Mouse (Mus musculus) spleen, adult 2 months (tissue): Measurements from ENCODE around the gene Ecsit. TPM values are rescaled to one million over a fixed set of nuclear protein-coding genes. Genes with fewer than 3 reads are reported as not detected.

ENCODE experiments used
- DNase-seq, 2 experiments: peaks; one replicate each; pipeline versions ENCODE4 v3.0.0 to v3.0.0-alpha.2; 2012 to 2021; ENCODE audit warnings: low spot score in 2 of 2, low read depth in 1 of 2
- H3K27ac ChIP-seq: fragments of 200-500 bp; 2 replicates; pipeline ENCODE4 v1.5.1; 2012; ENCODE audit warnings: low read length, inconsistent platforms; ENCODE audit not compliant: insufficient read depth
- H3K27me3 ChIP-seq: fragments of 200-500 bp; 2 replicates; pipeline ENCODE4 v1.6.1; 2012; ENCODE audit warnings: mild to moderate bottlenecking, moderate library complexity, low read length, inconsistent platforms; ENCODE audit not compliant: control insufficient read depth, insufficient read depth
- H3K36me3 ChIP-seq: fragments of 200-500 bp; 2 replicates; pipeline ENCODE4 v1.6.1; 2012; ENCODE audit warnings: mild to moderate bottlenecking, low read length, inconsistent platforms; ENCODE audit not compliant: control insufficient read depth, insufficient read depth
- H3K4me1 ChIP-seq: fragments of 200-500 bp; 2 replicates; pipeline ENCODE4 v1.6.1; 2011; ENCODE audit warnings: inconsistent platforms; ENCODE audit not compliant: control insufficient read depth, insufficient read depth, insufficient read length
- H3K4me3 ChIP-seq: fragments of 200-500 bp; 2 replicates; pipeline ENCODE4 v1.5.1; 2011; ENCODE audit warnings: mild to moderate bottlenecking, inconsistent platforms; ENCODE audit not compliant: insufficient read depth, insufficient read length; ENCODE audit errors: extremely low read depth
- CTCF ChIP-seq: fragments of 200-500 bp; IDR thresholded peaks from 2 replicates; pipeline ENCODE4 v1.5.1; 2011; ENCODE audit warnings: mild to moderate bottlenecking, inconsistent platforms; ENCODE audit not compliant: insufficient read depth, insufficient read length, insufficient replicate concordance; ENCODE audit errors: extremely low read depth
- POLR2A ChIP-seq: fragments of 200-500 bp; IDR thresholded peaks from 2 replicates; pipeline ENCODE4 v1.6.1; 2011; ENCODE audit warnings: low read depth, low read length, inconsistent platforms
- WGBS: fragments of 180-500 bp; shearing (Covaris S2); methylation state at CpG from one replicate; pipeline ENCODE4 v1.1.7; 2018; 5-methylcytosine and 5-hydroxymethylcytosine counted together
- polyA plus RNA-seq: library from polyadenylated mRNA; depleted of rRNA; stranded (reverse); fragments of >200 nt; gene quantifications from 2 replicates; pipeline ENCODE4 v1.2.3, GENCODE M21; 2012; rRNA removed

Gene Ecsit
- polyA plus RNA-seq, 1 experiment, result 21.8 TPM

GRCm38 (mm10) chr9:22041832-22042231 lies 43.4 kb downstream of the Ecsit start:
- H3K4me3 ChIP-seq, result no peak overlapping the region
- TF ChIP-seq POLR2A (no peak), CTCF (no peak)
- no peak overlapping the region for H3K27ac ChIP-seq
- 67% methylated on average over 2 of the region's 2 CpGs for WGBS
- no peaks in the 10 kb centered on the region for H3K27me3 ChIP-seq
- no peaks in the 10 kb centered on the region for H3K36me3 ChIP-seq
- DNase-seq, result no peak
- H3K4me1 ChIP-seq, result no peaks in the 10 kb centered on the region

- Histone ChIP-seq H3K27me3 (no peaks in the 10 kb centered on the region), H3K27ac (no peak overlapping the region), H3K4me3 (no peak overlapping the region), H3K36me3 (no peaks in the 10 kb centered on the region), H3K4me1 (no peaks in the 10 kb centered on the region)
- WGBS, result 86% methylated on average over 10 of the region's 10 CpGs
- DNase-seq, result no peak
- no peak for TF ChIP-seq POLR2A
- no peak for TF ChIP-seq CTCF
These were observed 47.4 kb downstream of the Ecsit start for GRCm38 (mm10) chr9:22037826-22038225.

GRCm38 (mm10) chr9:22035300-22036044 lies 49.8 kb downstream of the Ecsit start:
- TF ChIP-seq CTCF, result no peak
- TF ChIP-seq POLR2A, result no peak
- H3K36me3 ChIP-seq, result no peaks in the 10 kb centered on the region
- H3K4me1 ChIP-seq, result no peaks in the 10 kb centered on the region
- no peaks in the 10 kb centered on the region for H3K27me3 ChIP-seq
- DNase-seq, result no peak
- H3K27ac ChIP-seq, result no peak overlapping the region
- H3K4me3 ChIP-seq, result no peak overlapping the region
- WGBS, result 68% methylated on average over 6 of the region's 6 CpGs

- 94% methylated on average over 9 of the region's 9 CpGs for WGBS
- TF ChIP-seq CTCF (no peak), POLR2A (no peak)
- no peaks in the 10 kb centered on the region for H3K4me1 ChIP-seq
- no peak for DNase-seq
- no peaks in the 10 kb centered on the region for H3K27me3 ChIP-seq
- no peaks in the 10 kb centered on the region for H3K36me3 ChIP-seq
- H3K4me3 ChIP-seq, result no peak overlapping the region
- H3K27ac ChIP-seq, result no peak overlapping the region
These were observed 54.9 kb downstream of the Ecsit start for GRCm38 (mm10) chr9:22030386-22030785.

GRCm38 (mm10) chr9:22028467-22028866 lies 56.8 kb downstream of the Ecsit start:
- DNase-seq, result no peak
- no peaks in the 10 kb centered on the region for H3K36me3 ChIP-seq
- no peaks in the 10 kb centered on the region for H3K4me1 ChIP-seq
- TF ChIP-seq POLR2A, result no peak
- no peak for TF ChIP-seq CTCF
- WGBS, result 70% methylated on average over 7 of the region's 7 CpGs
- H3K27me3 ChIP-seq, result no peaks in the 10 kb centered on the region
- H3K27ac ChIP-seq, result no peak overlapping the region
- no peak overlapping the region for H3K4me3 ChIP-seq

- TF ChIP-seq POLR2A (no peak), CTCF (no peak)
- no peak for DNase-seq
- no peak overlapping the region for H3K27ac ChIP-seq
- no peaks in the 10 kb centered on the region for H3K27me3 ChIP-seq
- no peaks in the 10 kb centered on the region for H3K36me3 ChIP-seq
- no peak overlapping the region for H3K4me3 ChIP-seq
- WGBS, result 80% methylated on average over 8 of the region's 8 CpGs
- no peaks in the 10 kb centered on the region for H3K4me1 ChIP-seq
These were observed 60.6 kb downstream of the Ecsit start for GRCm38 (mm10) chr9:22024592-22024991.

Other genes starting within 250 kb of the Ecsit start
- 0.60 and 1.3 TPM in 2 replicates for gene Angptl8, start 249.9 kb downstream of the Ecsit start, polyA plus RNA-seq
- gene Dock6, start 232.8 kb downstream of the Ecsit start, polyA plus RNA-seq, result 43.3 and 47.6 TPM in 2 replicates
- gene Rab3d, start 167.2 kb downstream of the Ecsit start, polyA plus RNA-seq, result 21.1 and 29.6 TPM in 2 replicates
- gene Ccdc159, start 158.0 kb downstream of the Ecsit start, polyA plus RNA-seq, result 0.75 and 0.95 TPM in 2 replicates
- 19.4 and 24.1 TPM in 2 replicates for gene Tmem205, start 157.9 kb downstream of the Ecsit start, polyA plus RNA-seq
- gene Plppr2, start 148.4 kb downstream of the Ecsit start, polyA plus RNA-seq, result 2.6 and 3.9 TPM in 2 replicates
- gene Swsap1, start 129.7 kb downstream of the Ecsit start, polyA plus RNA-seq, result 6.5 and 7.4 TPM in 2 replicates
- gene Epor, start 121.9 kb downstream of the Ecsit start, polyA plus RNA-seq, result 49.5 and 59.5 TPM in 2 replicates
- 7.4 and 8.0 TPM in 2 replicates for gene Rgl3, start 96.0 kb downstream of the Ecsit start, polyA plus RNA-seq
- 0.12 TPM in 1 of 2 replicates, not detected in the other for gene Ccdc151, start 82.8 kb downstream of the Ecsit start, polyA plus RNA-seq
- gene Prkcsh, start 82.6 kb downstream of the Ecsit start, polyA plus RNA-seq, result 47.4 and 48.7 TPM in 2 replicates
- not detected in 2 replicates for gene Elavl3, start 33.4 kb downstream of the Ecsit start, polyA plus RNA-seq
- gene Gm49318, start 14.2 kb downstream of the Ecsit start, polyA plus RNA-seq, result not detected in 2 replicates
- gene Zfp653, start 14.1 kb downstream of the Ecsit start, polyA plus RNA-seq, result 21.6 and 28.1 TPM in 2 replicates
- 7.2 and 8.0 TPM in 2 replicates for gene Cnn1, start 13.8 kb upstream of the Ecsit start, polyA plus RNA-seq
- 70.2 and 89.3 TPM in 2 replicates for gene Elof1, start 31.7 kb upstream of the Ecsit start, polyA plus RNA-seq
- gene Acp5, start 50.3 kb upstream of the Ecsit start, polyA plus RNA-seq, result 309 and 340 TPM in 2 replicates
- gene Pigyl, start 71.4 kb upstream of the Ecsit start, polyA plus RNA-seq, result 23.6 and 38.6 TPM in 2 replicates
- gene Zfp872, start 102.7 kb upstream of the Ecsit start, polyA plus RNA-seq, result not detected in 2 replicates
- gene Zfp809, start 140.3 kb upstream of the Ecsit start, polyA plus RNA-seq, result 13.8 and 15.1 TPM in 2 replicates
- gene Zfp599, start 174.5 kb upstream of the Ecsit start, polyA plus RNA-seq, result 0.13 and 0.15 TPM in 2 replicates
- 3.7 and 4.0 TPM in 2 replicates for gene Zfp810, start 222.2 kb upstream of the Ecsit start, polyA plus RNA-seq